Mouse (Mus musculus) fat pad, adult 2 months (tissue): ENCODE data around the gene Hist1h2ad.
"Not testable (repeated sequence)": the region's sequence is repeated elsewhere in the genome, so short reads cannot be mapped to it uniquely, and the experiment has no call there.

ENCODE experiments used
- DNase-seq: peaks from one replicate; pipeline ENCODE4 v3.0.0-alpha.2; 2011; ENCODE audit warnings: low read depth, low spot score; ENCODE audit errors: extremely low read depth

Gene Hist1h2ad

DNA sequence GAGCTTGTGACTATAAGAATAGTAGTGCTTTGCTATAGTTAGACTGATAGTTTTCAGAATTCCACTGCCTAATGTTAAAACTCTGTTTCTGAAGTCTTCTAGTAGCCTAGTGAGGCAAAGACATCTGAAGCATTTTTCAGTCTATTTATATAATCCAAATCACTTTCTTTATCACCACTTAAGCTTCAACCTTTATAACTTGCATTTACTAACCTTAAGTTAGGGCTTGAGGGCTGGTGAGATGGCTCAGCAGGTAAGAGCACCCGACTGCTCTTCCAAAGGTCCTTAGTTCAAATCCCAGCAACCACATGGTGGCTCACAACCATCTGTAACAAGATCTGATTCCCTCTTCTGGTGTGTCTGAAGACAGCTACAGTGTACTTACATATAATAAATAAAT lies 34.4 kb upstream of the Hist1h2ad start:
- DNase-seq: not testable (repeated sequence)

DNA sequence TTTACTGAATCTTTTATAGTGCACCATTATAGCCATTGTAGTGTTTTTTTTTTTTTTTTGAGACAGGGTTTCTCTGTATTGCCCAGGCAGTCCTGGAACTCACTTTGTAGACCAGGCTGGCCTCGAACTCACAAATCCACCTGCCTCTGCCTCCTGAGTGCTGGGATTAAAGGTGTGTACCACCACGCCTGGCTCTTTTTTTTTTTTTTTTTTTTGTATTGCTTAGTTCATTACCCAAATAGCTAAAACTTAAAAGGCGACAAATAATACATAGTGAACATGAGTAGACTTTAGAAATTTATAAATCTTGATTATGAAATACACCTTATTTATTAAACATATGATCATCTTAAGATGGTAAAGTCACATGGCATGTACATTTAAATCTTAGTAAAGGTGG lies 32.7 kb upstream of the Hist1h2ad start:
- no peak for DNase-seq

DNA sequence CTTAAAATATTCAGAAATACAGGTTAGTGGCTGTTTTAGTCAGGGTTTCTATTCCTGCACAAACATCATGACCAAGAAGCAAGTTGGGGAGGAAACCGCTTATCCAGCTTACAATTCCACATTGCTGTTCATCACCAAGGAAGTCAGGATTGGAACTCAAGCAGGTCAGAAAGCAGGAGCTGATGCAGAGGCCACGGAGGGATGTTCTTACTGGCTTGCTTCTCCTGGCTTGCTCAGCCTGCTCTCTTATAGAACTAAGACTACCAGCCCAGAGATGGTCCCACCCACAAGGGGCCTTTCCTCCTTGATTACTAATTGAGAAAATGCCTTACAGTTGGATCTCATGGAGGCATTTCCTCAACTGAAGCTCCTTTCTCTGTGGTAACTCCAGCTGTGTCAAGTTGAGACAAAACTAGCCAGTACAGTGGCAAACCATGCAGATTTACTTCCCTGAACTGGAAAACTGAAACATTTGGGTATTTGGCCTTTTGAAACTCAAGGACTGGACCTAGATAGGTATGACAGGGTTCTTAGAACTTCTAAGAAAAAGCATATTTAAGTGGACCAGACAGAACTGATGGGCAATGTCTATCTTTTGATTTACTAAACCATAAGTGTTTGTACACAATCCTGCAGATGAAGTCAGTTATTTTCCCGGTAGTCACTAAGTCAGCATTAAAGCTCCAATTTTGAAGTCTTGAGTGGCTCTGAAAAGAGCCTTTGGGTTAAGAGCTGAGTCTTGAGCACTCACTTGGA lies 31.8 kb upstream of the Hist1h2ad start:
- DNase-seq: not testable (repeated sequence)

DNA sequence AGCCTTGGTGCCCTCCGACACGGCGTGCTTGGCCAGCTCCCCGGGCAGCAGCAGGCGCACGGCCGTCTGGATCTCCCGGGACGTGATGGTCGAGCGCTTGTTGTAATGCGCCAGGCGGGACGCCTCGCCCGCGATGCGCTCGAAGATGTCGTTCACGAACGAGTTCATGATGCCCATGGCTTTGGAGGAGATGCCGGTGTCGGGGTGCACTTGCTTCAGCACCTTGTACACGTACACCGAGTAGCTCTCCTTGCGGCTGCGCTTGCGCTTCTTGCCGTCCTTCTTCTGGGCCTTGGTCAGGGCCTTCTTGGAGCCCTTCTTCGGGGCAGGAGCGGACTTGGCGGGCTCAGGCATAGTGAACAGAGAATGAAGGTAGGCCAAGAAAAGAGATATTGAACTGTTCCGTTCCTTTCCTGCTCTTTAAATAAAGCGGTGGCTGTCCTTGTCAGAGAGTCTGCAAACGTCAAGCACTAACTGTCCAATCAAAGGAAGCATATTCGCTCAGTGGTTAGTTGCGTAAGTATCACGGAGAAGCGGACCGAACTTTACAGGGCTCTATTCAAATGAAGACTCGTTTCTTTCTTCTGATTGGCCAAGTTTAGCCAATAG lies 31.1 kb upstream of the Hist1h2ad start, which contains the start of gene Hist1h2bh:
Gene Hist1h2bh, minus strand, starts transcription at position 394 of the 609 bp plus-strand sequence.
- peak; percentile 97 for DNase-seq

DNA sequence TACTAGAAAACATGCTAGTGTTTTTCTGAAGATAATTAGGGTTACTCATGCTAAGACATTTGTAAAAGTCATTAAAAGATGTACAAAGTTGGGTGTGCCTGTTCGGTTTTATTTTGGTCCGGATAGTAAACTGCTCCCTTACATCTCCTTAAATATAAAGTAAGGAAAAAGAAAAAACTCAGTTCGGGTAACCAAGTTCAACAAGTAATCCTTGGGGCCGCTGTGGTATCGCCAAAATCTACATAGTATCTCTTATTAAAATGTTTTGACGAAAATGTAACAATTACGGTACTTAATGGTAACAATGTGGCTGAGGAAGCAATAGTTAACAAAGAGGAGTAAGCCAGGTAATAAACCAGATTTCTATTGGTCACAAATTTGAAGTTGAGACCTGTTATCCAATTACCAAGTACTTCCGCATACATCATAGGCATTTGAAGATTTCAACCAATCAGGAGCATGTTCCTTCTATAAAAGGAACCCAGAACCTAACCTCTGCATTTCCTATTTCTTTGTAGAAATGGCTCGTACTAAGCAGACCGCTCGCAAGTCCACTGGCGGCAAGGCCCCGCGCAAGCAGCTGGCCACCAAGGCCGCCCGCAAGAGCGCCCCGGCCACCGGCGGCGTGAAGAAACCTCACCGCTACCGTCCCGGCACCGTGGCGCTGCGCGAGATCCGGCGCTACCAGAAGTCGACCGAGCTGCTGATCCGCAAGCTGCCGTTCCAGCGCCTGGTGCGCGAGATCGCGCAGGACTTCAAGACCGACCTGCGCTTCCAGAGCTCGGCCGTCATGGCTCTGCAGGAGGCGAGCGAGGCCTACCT lies 30.0 kb upstream of the Hist1h2ad start, which contains the start of gene Hist1h3f:
Gene Hist1h3f, plus strand, starts transcription at position 88 of the 822 bp plus-strand sequence.
- DNase-seq: no peak

DNA sequence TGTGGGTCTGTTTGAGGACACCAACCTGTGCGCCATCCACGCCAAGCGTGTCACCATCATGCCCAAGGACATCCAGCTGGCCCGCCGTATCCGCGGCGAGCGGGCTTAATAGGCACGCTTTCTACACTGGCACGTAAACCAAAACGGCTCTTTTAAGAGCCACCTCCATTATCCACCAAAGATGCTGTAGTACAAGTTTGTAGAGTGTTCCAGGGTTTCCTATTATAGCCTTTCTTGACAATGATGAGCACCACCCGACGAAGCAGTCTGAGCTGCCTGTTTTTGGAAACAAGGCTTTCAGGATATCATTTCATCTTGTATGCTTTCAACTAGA lies 29.4 kb upstream of the Hist1h2ad start:
- DNase-seq: not testable (repeated sequence)

DNA sequence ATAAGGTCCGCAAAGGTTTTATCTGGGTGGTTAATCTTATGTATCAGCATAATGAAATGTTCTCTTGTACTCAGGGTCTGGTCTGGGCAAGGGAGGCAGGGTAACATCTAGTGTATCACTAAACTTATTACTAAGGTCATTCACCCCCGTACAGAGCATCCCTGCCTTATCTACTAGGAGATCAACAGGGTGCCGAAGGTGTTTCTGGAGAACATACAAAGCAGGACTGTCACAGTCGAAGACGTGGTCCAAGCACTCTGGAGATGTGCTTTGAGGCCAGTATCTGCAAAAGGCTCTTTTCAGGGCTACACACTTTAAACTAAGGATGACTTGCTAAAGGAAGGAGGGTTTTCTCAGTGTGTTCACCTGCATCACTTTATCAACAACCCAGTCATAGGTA lies 27.5 kb upstream of the Hist1h2ad start:
- DNase-seq: no peak

DNA sequence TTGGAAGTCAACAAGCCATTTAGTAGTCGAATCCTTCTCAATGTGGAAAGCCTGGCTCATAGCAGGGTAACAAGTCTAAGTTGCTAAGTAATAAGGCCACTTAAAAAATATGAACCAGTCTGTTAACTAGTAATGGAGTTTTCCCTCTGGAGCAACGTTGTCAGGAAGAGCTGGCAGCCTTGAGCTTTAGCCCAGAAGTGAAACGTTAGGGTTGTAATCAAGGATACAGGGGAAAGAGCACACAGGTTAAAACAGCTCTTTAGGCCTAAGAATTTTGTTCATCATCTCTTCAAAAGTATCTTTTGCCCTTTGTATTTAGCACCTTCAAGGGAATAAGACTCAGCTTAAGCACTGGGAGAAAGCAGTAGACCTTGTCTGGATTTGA lies 23.4 kb upstream of the Hist1h2ad start:
- DNase-seq: no peak

DNA sequence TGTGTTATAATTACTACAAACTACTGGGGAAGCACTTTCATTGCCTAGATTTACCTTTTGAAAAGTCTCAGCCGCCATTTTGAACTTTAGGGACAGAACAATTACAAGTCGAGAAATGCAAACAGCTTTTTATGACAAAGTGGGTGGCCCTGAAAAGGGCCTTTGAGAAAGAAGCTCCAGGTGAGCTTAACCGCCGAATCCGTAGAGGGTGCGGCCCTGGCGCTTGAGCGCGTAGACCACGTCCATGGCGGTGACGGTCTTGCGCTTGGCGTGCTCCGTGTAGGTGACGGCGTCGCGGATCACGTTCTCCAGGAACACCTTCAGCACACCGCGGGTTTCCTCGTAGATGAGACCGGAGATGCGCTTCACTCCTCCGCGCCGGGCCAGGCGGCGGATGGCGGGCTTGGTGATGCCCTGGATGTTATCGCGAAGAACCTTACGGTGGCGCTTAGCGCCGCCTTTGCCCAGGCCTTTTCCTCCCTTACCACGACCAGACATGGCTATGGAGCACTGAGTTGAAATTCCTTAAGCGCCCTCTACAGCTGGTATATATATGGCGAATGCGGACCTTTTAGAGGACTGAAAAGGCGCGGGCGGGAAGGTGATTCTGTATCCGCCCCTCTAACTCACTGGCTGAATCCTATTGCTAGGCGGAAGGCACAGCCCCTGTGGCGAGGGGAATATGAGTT lies 22.9 kb upstream of the Hist1h2ad start, which contains the start of gene Hist1h4f:
Gene Hist1h4f, minus strand, starts transcription at position 503 of the 689 bp plus-strand sequence.
- not testable (repeated sequence) for DNase-seq

DNA sequence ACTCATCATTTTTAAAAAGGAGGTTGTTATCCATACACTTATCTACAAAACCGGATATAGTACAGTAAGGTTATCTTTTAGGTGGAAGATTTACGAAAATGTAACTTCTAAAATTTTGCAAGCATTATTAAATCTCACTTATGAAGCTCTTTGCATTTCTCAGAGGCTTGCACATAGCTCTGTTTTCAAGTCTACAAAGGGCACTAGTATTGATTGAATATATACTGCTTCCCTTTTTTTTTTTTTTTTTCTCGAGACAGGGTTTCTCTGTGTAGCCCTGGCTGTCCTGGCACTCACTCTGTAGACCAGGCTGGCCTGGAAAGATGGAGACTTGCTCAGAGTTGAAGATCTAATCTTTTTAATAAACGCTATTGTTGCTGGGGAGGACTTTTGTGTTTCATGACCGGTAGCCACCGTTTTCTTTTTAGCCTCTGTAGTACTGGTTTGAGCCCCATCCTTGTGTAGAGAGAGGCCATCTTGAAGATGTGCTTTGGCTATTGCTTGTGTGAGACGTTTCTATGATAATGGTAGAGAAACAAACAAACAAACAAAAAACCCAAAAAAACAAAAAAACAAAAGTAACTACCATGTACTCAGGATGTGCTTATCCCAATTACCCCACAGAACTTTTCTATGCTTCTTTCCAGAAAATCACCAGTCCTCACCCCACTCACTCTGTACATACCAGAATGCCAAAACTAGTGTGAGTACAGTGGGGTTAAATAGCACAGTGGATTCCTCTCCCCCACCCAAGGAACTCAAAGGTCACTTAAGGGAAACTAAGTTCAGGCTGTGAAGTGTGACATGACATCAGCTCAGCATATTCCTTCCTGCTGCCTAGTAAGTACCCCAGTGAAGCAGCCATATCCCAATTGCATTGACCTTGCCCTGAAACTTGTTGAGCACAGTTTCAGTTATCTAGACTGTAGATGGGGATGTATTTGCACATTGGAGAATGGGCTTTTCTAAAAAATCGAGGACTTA lies 22.0 kb upstream of the Hist1h2ad start:
- no peak for DNase-seq

DNA sequence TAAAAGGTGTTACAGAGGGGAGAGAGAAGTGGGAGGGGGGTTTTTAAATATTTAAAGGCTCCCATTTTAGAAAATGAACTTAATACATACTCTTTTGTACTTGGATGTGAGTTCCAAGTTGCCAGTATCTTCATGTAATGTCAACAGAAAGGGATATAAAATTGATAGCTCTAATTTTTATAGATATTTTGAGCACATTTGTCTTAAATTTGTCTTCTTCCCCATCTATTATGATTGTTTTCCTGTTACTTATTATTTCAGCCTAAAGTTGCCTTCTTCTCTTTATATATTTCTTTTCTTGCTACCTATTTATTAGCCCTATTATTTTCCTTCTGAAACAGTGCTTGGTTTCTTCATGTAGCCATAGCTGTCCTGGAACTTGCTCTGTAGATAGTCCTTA lies 21.2 kb upstream of the Hist1h2ad start, which contains the start of gene Hist1h1d:
Gene Hist1h1d, plus strand, starts transcription at position 301 of the 400 bp plus-strand sequence.
- no peak for DNase-seq

DNA sequence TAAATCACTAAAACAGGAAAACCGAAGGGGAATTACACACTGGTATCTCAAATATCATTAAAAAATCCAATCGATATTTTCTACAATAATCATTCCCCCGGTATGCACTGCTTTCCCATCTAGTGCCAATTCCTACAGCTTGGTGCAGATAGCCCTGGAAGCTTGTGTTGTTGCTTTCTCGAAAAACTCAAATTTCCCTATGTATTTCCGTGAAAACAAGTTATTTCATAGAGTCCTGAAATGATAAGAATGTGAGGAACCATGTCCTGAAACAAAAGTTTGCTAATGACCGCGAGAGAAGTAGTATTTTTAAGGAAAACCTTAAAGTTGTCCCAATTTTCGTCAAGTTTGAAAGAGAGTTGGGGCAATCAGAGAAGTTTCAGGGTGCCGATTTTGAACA lies 19.8 kb upstream of the Hist1h2ad start:
- DNase-seq: no peak

DNA sequence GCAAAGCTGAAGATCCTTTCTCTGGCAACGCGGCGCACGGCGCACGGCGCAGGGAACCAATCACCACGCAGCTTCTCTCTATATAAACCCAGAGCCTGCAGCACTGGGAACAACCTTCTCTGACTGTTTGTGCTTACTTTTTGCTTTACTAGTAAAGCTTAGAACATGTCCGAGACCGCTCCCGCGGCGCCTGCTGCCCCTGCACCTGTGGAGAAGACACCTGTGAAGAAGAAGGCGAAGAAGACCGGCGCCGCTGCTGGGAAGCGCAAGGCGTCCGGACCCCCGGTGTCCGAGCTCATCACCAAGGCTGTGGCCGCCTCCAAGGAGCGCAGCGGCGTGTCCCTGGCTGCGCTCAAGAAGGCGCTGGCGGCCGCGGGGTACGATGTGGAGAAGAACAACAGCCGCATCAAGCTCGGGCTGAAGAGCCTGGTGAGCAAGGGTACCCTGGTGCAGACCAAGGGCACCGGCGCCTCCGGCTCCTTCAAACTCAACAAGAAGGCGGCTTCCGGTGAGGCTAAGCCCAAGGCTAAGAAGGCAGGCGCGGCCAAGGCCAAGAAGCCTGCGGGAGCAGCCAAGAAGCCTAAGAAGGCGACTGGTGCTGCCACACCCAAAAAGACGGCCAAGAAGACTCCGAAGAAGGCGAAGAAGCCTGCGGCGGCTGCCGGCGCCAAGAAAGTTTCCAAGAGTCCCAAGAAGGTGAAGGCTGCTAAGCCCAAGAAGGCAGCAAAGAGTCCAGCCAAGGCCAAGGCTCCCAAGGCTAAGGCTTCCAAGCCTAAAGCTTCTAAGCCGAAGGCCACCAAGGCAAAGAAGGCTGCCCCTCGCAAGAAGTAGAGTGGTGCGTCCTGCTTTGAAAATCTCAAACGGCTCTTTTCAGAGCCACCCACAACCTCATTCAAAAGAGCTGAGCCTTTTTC lies 19.0 kb upstream of the Hist1h2ad start:
- no peak for DNase-seq

DNA sequence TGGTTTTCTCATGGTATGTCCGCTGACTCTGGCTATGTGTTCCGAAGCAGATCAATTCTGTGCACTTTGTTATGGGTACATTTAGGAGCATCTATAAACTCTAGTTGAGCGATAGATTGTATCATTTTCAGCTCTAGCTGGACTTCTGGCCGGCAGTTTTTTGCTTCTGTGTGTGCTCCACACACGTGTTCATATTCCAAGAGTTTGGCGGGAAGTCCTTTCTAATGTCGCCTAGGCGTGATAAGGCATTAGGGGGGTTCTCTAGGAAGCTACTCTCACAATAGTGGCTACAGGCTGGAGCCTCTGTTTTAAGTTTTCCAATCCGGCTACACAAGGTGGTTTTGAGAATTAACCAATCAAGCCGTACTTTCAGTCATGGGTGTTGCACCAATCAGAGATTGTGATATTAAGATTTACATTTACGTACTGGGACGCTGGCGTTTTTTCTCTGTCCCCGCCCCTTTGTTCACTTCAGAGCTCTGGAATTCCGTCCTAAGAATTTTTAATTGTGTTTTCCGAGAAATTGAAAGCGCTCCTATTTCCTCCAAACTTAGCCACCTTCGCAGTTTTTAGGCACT lies 18.3 kb upstream of the Hist1h2ad start:
- peak; percentile 72 for DNase-seq

DNA sequence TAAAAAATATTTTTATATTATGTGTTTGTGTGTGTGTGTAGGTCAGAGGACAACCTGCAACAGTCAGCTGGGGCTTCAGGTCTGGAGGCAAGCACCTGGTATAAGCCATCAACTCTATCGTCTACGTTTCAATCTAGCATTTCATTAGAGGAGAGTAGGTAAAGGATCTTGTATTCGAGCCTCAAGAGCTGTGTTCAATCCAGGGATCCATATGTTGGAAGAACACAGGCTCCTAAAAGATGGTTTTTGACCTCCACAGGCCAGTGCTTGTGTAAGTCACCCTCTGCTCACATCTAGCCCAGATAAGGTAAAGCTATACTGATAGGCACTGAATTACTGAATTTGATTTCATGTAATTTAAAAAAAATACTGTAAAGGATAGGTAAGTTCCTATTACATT lies 17.3 kb upstream of the Hist1h2ad start:
- DNase-seq: no peak

DNA sequence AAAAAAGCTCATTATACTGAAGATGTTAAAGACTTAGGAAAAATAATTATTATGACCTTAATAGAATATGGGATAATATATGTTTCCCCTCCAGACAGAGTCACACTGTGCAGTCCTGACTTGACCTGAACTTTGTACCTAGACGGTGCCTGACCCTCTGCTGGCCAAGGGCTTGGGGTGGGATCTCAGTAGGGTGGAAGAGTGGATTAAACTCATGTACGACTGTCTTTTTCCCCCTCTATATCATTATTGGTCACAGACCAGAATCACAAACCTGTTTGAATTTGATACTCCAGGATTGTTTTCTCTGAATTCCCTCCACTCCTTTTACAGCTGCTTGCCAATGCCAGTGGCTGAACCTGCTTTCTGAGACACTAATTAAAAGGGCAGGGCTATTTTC lies 13.5 kb upstream of the Hist1h2ad start:
- DNase-seq: not testable (repeated sequence)

DNA sequence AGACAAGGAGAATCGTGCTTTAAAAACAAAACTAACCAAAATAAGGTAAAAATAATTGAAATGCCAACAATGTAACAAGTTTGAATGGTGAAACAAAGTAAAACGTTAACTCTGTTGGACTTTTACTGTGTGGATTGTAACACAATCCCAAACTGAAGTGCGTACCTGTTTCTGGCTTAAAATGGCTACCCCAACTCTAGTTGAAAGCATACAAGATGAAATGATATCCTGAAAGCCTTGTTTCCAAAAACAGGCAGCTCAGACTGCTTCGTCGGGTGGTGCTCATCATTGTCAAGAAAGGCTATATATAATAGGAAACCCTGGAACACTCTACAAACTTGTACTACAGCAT lies 12.7 kb upstream of the Hist1h2ad start:
- not testable (repeated sequence) for DNase-seq

DNA sequence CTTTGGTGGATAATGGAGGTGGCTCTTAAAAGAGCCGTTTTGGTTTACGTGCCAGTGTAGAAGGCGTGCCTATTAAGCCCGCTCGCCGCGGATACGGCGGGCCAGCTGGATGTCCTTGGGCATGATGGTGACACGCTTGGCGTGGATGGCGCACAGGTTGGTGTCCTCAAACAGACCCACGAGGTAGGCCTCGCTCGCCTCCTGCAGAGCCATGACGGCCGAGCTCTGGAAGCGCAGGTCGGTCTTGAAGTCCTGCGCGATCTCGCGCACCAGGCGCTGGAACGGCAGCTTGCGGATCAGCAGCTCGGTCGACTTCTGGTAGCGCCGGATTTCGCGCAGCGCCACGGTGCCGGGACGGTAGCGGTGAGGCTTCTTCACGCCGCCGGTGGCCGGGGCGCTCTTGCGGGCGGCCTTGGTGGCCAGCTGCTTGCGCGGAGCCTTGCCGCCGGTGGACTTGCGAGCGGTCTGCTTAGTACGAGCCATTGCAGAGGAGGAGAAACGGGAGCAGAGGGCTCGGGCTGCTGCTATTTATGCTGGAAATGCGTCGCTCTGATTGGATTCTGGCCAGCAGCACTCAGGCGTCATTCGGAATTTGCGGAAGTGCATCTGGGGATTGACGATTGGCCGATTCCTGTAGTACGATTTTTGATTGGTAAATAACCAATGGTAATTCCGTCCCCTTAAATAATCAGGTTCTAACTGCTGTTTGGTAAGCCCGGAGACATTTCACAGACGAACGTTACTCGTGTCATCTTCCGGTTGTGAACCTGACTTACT lies 12.1 kb upstream of the Hist1h2ad start, which contains the start of gene Hist1h3e:
Gene Hist1h3e, minus strand, starts transcription at position 487 of the 777 bp plus-strand sequence.
- DNase-seq: peak; percentile 92
